Mouse (Mus musculus) small intestine, adult 2 months (tissue): ENCODE data around the gene Zfp219. TPM values are rescaled to one million over a fixed set of nuclear protein-coding genes. Genes with fewer than 3 reads are reported as not detected.

Source experiments
- H3K27ac ChIP-seq: fragments of 200-500 bp; 2 replicates; pipeline ENCODE4 v1.5.1; 2012; ENCODE audit warnings: low read depth, low read length, control low read depth, inconsistent platforms; ENCODE audit not compliant: insufficient read depth
- H3K27me3 ChIP-seq: fragments of 200-500 bp; 2 replicates; pipeline ENCODE4 v1.6.1; 2012; ENCODE audit warnings: mild to moderate bottlenecking, moderate library complexity, low read length, inconsistent platforms; ENCODE audit not compliant: control insufficient read depth, insufficient read depth
- H3K36me3 ChIP-seq: fragments of 200-500 bp; 2 replicates; pipeline ENCODE4 v1.6.1; 2012; ENCODE audit warnings: mild to moderate bottlenecking, low read length, control low read depth, inconsistent platforms; ENCODE audit not compliant: control insufficient read depth, insufficient read depth
- H3K4me1 ChIP-seq: fragments of 200-500 bp; 2 replicates; pipeline ENCODE4 v1.6.1; 2012; ENCODE audit warnings: low read length, inconsistent platforms, mixed read lengths; ENCODE audit not compliant: control insufficient read depth, insufficient read depth, insufficient read length
- H3K4me3 ChIP-seq: fragments of 200-500 bp; 2 replicates; pipeline ENCODE4 v1.5.1; 2012; ENCODE audit warnings: low read depth, mild to moderate bottlenecking, control low read depth, inconsistent platforms, low read length, moderate library complexity
- CTCF ChIP-seq: fragments of 200-500 bp; IDR thresholded peaks from 2 replicates; pipeline ENCODE4 v1.5.1; 2012; ENCODE audit warnings: low read depth, mild to moderate bottlenecking, control low read depth, inconsistent platforms, low read length, moderate library complexity, mixed read lengths; ENCODE audit not compliant: insufficient replicate concordance, insufficient read length; ENCODE audit errors: extremely low read depth
- POLR2A ChIP-seq: fragments of 200-500 bp; IDR thresholded peaks from 2 replicates; pipeline ENCODE4 v1.6.1; 2012; ENCODE audit warnings: low read depth, mild to moderate bottlenecking, control low read depth, inconsistent platforms, low read length, moderate library complexity
- WGBS: fragments of 180-500 bp; shearing (Covaris S2); methylation state at CpG from one replicate; pipeline ENCODE4 v1.1.7; 2018; 5-methylcytosine and 5-hydroxymethylcytosine counted together
- polyA plus RNA-seq: library from polyadenylated mRNA; depleted of rRNA; stranded (reverse); fragments of >200 nt; gene quantifications from 2 replicates; pipeline ENCODE4 v1.2.3, GENCODE M21; 2012

Gene Zfp219
- polyA plus RNA-seq, 1 experiment = 72.7 TPM

- Histone ChIP-seq H3K27ac (peak overlapping the region; percentile 98), H3K27me3 (no peaks in the 10 kb centered on the region), H3K4me1 (peaks cover 21% of the 10 kb centered on the region), H3K36me3 (no peaks in the 10 kb centered on the region), H3K4me3 (peak overlapping the region; percentile 24)
- 69% methylated on average over 15 of the region's 15 CpGs for WGBS
- TF ChIP-seq CTCF = no peak
- no peak for TF ChIP-seq POLR2A
Measured at GRCm38 (mm10) chr14:52018248-52019050, 2.1 kb downstream of the Zfp219 start.

GRCm38 (mm10) chr14:52017662-52018061 is 2.9 kb downstream of the Zfp219 start:
- peaks cover 17% of the 10 kb centered on the region for H3K4me1 ChIP-seq
- H3K27me3 ChIP-seq = no peaks in the 10 kb centered on the region
- peak overlapping the region; percentile 93 for H3K27ac ChIP-seq
- no peaks in the 10 kb centered on the region for H3K36me3 ChIP-seq
- WGBS = 30% methylated on average over 4 of the region's 4 CpGs
- TF ChIP-seq CTCF = no peak
- no peak for TF ChIP-seq POLR2A
- H3K4me3 ChIP-seq = peak overlapping the region; percentile 44

GRCm38 (mm10) chr14:52016625-52017405 is 3.7 kb downstream of the Zfp219 start:
- Histone ChIP-seq H3K4me1 (peaks cover 17% of the 10 kb centered on the region), H3K36me3 (no peaks in the 10 kb centered on the region), H3K4me3 (peak overlapping the region; percentile 56), H3K27me3 (no peaks in the 10 kb centered on the region), H3K27ac (peak overlapping the region; percentile 93)
- TF ChIP-seq CTCF (no peak), POLR2A (peak; percentile 40; the same call in 1 of the 2 replicates)
- WGBS = 39% methylated on average over 13 of the region's 13 CpGs

- TF ChIP-seq POLR2A (no peak), CTCF (no peak)
- Histone ChIP-seq H3K4me3 (peak within 1 kb of the TSS; percentile 70), H3K27ac (peak within 1 kb of the TSS; percentile 93), H3K4me1 (peaks cover 17% of the 10 kb centered on the region), H3K36me3 (no peaks in the 10 kb centered on the region), H3K27me3 (no peaks in the 10 kb centered on the region)
- 8% methylated on average over 6 of the region's 6 CpGs for WGBS
Measured at GRCm38 (mm10) chr14:52015445-52016100, 5.0 kb downstream of the Zfp219 start, which contains the start of gene Tmem253. Gene Tmem253 (plus strand): TSS chr14:52015658.

- peak overlapping the region; percentile 70 for H3K4me3 ChIP-seq
- H3K36me3 ChIP-seq = no peaks in the 10 kb centered on the region
- H3K27me3 ChIP-seq = no peaks in the 10 kb centered on the region
- H3K4me1 ChIP-seq = peaks cover 17% of the 10 kb centered on the region
- H3K27ac ChIP-seq = peak overlapping the region; percentile 93
- under 1% methylated on average over 28 of the region's 28 CpGs for WGBS
- TF ChIP-seq CTCF (peak; percentile 5; the same call in 1 of the 2 replicates), POLR2A (peak; percentile 70; the same call in 1 of the 2 replicates)
Measured at GRCm38 (mm10) chr14:52014761-52015311, 5.7 kb downstream of the Zfp219 start.

- peaks cover 17% of the 10 kb centered on the region for H3K4me1 ChIP-seq
- no peak overlapping the region for H3K27ac ChIP-seq
- H3K4me3 ChIP-seq = peak overlapping the region; percentile 70
- no peaks in the 10 kb centered on the region for H3K36me3 ChIP-seq
- WGBS = 4% methylated on average over 20 of the region's 80 CpGs
- no peak for TF ChIP-seq CTCF
- TF ChIP-seq POLR2A = no peak
- H3K27me3 ChIP-seq = no peaks in the 10 kb centered on the region
Measured at GRCm38 (mm10) chr14:52014271-52014760, 6.2 kb downstream of the Zfp219 start.
